Mouse (Mus musculus): ENCODE data around the gene Mllt10. TPM values are rescaled to one million over a fixed set of nuclear protein-coding genes. Genes with fewer than 3 reads are reported as not detected.

The Mllt10 gene
- polyA plus RNA-seq, 1 experiment: 40.7 TPM

- DNase-seq (ENCODE audit: extremely low spot score in 1 of 2, low spot score in 1 of 2): no peak
Observed at GRCm38 (mm10) chr2:18050541-18050985, 4.5 kb upstream of the Mllt10 start.

- no peak for DNase-seq (ENCODE audit: extremely low spot score in 1 of 2, low spot score in 1 of 2)
Observed at GRCm38 (mm10) chr2:18051026-18051830, 3.8 kb upstream of the Mllt10 start.

GRCm38 (mm10) chr2:18051831-18052170 is 3.2 kb upstream of the Mllt10 start:
- DNase-seq (ENCODE audit: extremely low spot score in 1 of 2, low spot score in 1 of 2): no peak

- no peak for DNase-seq (ENCODE audit: extremely low spot score in 1 of 2, low spot score in 1 of 2)
Observed at GRCm38 (mm10) chr2:18052581-18052980, 2.5 kb upstream of the Mllt10 start.

GRCm38 (mm10) chr2:18053243-18053950 is 1.6 kb upstream of the Mllt10 start:
- DNase-seq (ENCODE audit: extremely low spot score in 1 of 2, low spot score in 1 of 2): no peak

- no peak for DNase-seq (ENCODE audit: extremely low spot score in 1 of 2, low spot score in 1 of 2)
Observed at GRCm38 (mm10) chr2:18053951-18054530, 996 bp upstream of the Mllt10 start.

GRCm38 (mm10) chr2:18055929-18056785 is 1.1 kb downstream of the Mllt10 start:
- DNase-seq (ENCODE audit: extremely low spot score in 1 of 2, low spot score in 1 of 2): peak in 1 of 2 experiments; percentile 89

- DNase-seq (ENCODE audit: extremely low spot score in 1 of 2, low spot score in 1 of 2): peak; percentile 77 to 83
Observed at GRCm38 (mm10) chr2:18056786-18057255, 1.8 kb downstream of the Mllt10 start.

GRCm38 (mm10) chr2:18057336-18058145 is 2.5 kb downstream of the Mllt10 start:
- DNase-seq (ENCODE audit: extremely low spot score in 1 of 2, low spot score in 1 of 2): peak in 1 of 2 experiments; percentile 63

- DNase-seq (ENCODE audit: extremely low spot score in 1 of 2, low spot score in 1 of 2): no peak
Observed at GRCm38 (mm10) chr2:18058146-18058708, 3.2 kb downstream of the Mllt10 start.

- no peak for DNase-seq (ENCODE audit: extremely low spot score in 1 of 2, low spot score in 1 of 2)
Observed at GRCm38 (mm10) chr2:18059063-18059462, 4.0 kb downstream of the Mllt10 start.

GRCm38 (mm10) chr2:18059891-18060290 is 4.9 kb downstream of the Mllt10 start:
- no peak for DNase-seq (ENCODE audit: extremely low spot score in 1 of 2, low spot score in 1 of 2)

- no peak for DNase-seq (ENCODE audit: extremely low spot score in 1 of 2, low spot score in 1 of 2)
Observed at GRCm38 (mm10) chr2:18060396-18060795, 5.4 kb downstream of the Mllt10 start.

GRCm38 (mm10) chr2:18063763-18064251 is 8.8 kb downstream of the Mllt10 start:
- DNase-seq (ENCODE audit: extremely low spot score in 1 of 2, low spot score in 1 of 2): peak in 1 of 2 experiments; percentile 63

GRCm38 (mm10) chr2:18064356-18064858 is 9.4 kb downstream of the Mllt10 start:
- peak; percentile 80 to 89 for DNase-seq (ENCODE audit: extremely low spot score in 1 of 2, low spot score in 1 of 2)

- peak in 1 of 2 experiments; percentile 60 for DNase-seq (ENCODE audit: extremely low spot score in 1 of 2, low spot score in 1 of 2)
Observed at GRCm38 (mm10) chr2:18064941-18065707, 10.1 kb downstream of the Mllt10 start.

GRCm38 (mm10) chr2:18065708-18066030 is 10.6 kb downstream of the Mllt10 start:
- DNase-seq (ENCODE audit: extremely low spot score in 1 of 2, low spot score in 1 of 2): no peak

- no peak for DNase-seq (ENCODE audit: extremely low spot score in 1 of 2, low spot score in 1 of 2)
Observed at GRCm38 (mm10) chr2:18066436-18066835, 11.4 kb downstream of the Mllt10 start.

Data from frontal cortex, adult 2 months (tissue).